Mouse (Mus musculus) liver, postnatal 0 days (tissue): ENCODE data around the gene Gldn. TPM values are rescaled to one million over a fixed set of nuclear protein-coding genes. Genes with fewer than 3 reads are reported as not detected.

Experiments used
- ATAC-seq: fragments of 200-750 bp; cut with Nextera tagmentation; 2 replicates; pipeline ENCODE4 v1.8.0; 2017; ENCODE audit warnings: mild to moderate bottlenecking, moderate library complexity
- DNase-seq: peaks from one replicate; pipeline ENCODE4 v3.0.0-alpha.2; 2016
- H3K27ac ChIP-seq: fragments of 300-500 bp; sonication (generic); 2 replicates; pipeline ENCODE4 v1.5.1; 2014; ENCODE audit warnings: antibody characterized with exemption, moderate library complexity, mild to moderate bottlenecking, low read depth
- H3K27me3 ChIP-seq: fragments of 300-500 bp; sonication (generic); 2 replicates; pipeline ENCODE4 v1.6.1; 2014; ENCODE audit warnings: low read length, control low read depth, mixed read lengths; ENCODE audit not compliant: insufficient read depth
- H3K36me3 ChIP-seq: fragments of 300-500 bp; sonication (generic); replicated peaks from 2 replicates; pipeline ENCODE4 v1.6.1; 2014; ENCODE audit warnings: mild to moderate bottlenecking, control low read depth, low read length, moderate library complexity, mixed read lengths; ENCODE audit not compliant: insufficient read depth
- H3K4me1 ChIP-seq: fragments of 300-500 bp; sonication (generic); 2 replicates; pipeline ENCODE4 v1.6.1; 2014; ENCODE audit warnings: antibody characterized with exemption, mild to moderate bottlenecking, control low read depth; ENCODE audit not compliant: insufficient read depth
- H3K4me2 ChIP-seq: fragments of 300-500 bp; sonication (generic); 2 replicates; pipeline ENCODE4 v1.6.1; 2014; ENCODE audit warnings: low read depth, mild to moderate bottlenecking, low read length, moderate library complexity, mixed read lengths
- H3K4me3 ChIP-seq: fragments of 300-500 bp; sonication (generic); 2 replicates; pipeline ENCODE4 v1.5.1; 2014; ENCODE audit warnings: low read depth, low read length
- H3K9ac ChIP-seq: fragments of 300-500 bp; sonication (generic); replicated peaks from 2 replicates; pipeline ENCODE4 v1.6.1; 2014; ENCODE audit warnings: mild to moderate bottlenecking, moderate library complexity
- H3K9me3 ChIP-seq: fragments of 300-500 bp; sonication (generic); 2 replicates; pipeline ENCODE4 v1.6.1; 2016; ENCODE audit warnings: mild to moderate bottlenecking, control low read depth, low read length, mixed read lengths
- CTCF ChIP-seq: sonication (generic); IDR thresholded peaks from 2 replicates; pipeline ENCODE4 v1.5.1; 2016; ENCODE audit warnings: antibody characterized with exemption, low read depth
- EP300 ChIP-seq: IDR thresholded peaks from 2 replicates; pipeline ENCODE4 v1.6.1; 2016; ENCODE audit warnings: antibody characterized with exemption, low read depth, mild to moderate bottlenecking
- WGBS: fragments of 180-500 bp; shearing (Covaris S2); extraction: QIAGEN DNeasy Blood & Tissue Kit; methylation state at CpG from one replicate; pipeline ENCODE4 v1.1.7; 2014; ENCODE audit not compliant: insufficient replicate concordance; 5-methylcytosine and 5-hydroxymethylcytosine counted together
- polyA plus RNA-seq: library from polyadenylated mRNA; unstranded; fragments of >200 nt; fragmentation: Nextera tagmentation; extraction: Ambion mirVana; gene quantifications from 2 replicates; pipeline ENCODE4 v1.2.1, GENCODE M21; 2015

Gene Gldn
- polyA plus RNA-seq, 1 experiment from 2014 or later = not detected

GRCm38 (mm10) chr9:54275283-54275682, 11.0 kb upstream of the Gldn start:
- Histone ChIP-seq H3K36me3 (no peaks in the 10 kb centered on the region), H3K9me3 (no peaks in the 10 kb centered on the region), H3K4me3 (no peak overlapping the region), H3K27me3 (no peaks in the 10 kb centered on the region), H3K4me1 (no peaks in the 10 kb centered on the region), H3K9ac (no peak overlapping the region), H3K27ac (no peak overlapping the region), H3K4me2 (no peak overlapping the region)
- TF ChIP-seq CTCF (no peak), EP300 (no peak)
- no peak for ATAC-seq
- no peak for DNase-seq
- 75% methylated on average over 4 of the region's 4 CpGs for WGBS

DNA sequence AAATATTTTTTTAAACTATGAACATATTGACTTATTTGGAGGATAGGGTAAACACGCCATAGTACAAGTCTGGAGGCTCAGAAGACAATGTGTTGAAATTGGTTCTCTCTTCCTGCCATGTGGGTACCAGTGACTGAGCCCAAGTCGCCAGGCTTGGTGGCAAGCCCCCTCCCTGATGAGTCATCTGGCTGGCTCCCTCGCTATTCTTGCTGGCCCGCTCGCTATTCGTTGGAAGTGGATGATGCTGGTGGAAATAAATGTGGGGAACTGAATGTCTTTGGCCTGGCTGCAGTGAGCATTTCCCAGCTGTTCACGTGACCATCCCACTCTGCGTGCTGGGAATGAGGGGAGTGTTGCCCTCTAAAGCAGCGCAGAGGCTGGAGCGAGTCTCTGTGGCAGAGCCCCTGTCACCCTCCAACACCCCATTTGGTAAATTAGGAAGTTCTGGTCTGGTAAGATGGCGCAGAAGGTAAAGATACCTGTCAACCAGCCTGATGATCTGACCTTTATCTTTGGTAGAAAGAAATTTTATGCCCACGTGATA, 7.2 kb upstream of the Gldn start:
- TF ChIP-seq EP300 (no peak), CTCF (no peak)
- WGBS = 75% methylated on average over 12 of the region's 12 CpGs
- Histone ChIP-seq H3K36me3 (no peaks in the 10 kb centered on the region), H3K4me2 (no peak overlapping the region), H3K4me1 (no peaks in the 10 kb centered on the region), H3K9ac (no peak overlapping the region), H3K4me3 (no peak overlapping the region), H3K9me3 (no peaks in the 10 kb centered on the region), H3K27me3 (no peaks in the 10 kb centered on the region), H3K27ac (no peak overlapping the region)
- DNase-seq (no peak), ATAC-seq (no peak)

- Histone ChIP-seq H3K9me3 (no peaks in the 10 kb centered on the region), H3K4me3 (no peak overlapping the region), H3K27me3 (peaks cover 21% of the 10 kb centered on the region), H3K4me1 (no peaks in the 10 kb centered on the region), H3K9ac (no peak overlapping the region), H3K36me3 (no peaks in the 10 kb centered on the region), H3K4me2 (no peak overlapping the region), H3K27ac (no peak overlapping the region)
- 57% methylated on average over 5 of the region's 5 CpGs for WGBS
- no peak for TF ChIP-seq EP300
- TF ChIP-seq CTCF = no peak
- DNase-seq (no peak), ATAC-seq (no peak)
These were observed 1.5 kb downstream of the Gldn start for GRCm38 (mm10) chr9:54287804-54288203.

GRCm38 (mm10) chr9:54299389-54299788, 13.1 kb downstream of the Gldn start:
- peak; percentile 82 for ATAC-seq
- no peak overlapping the region for H3K4me3 ChIP-seq
- H3K36me3 ChIP-seq = no peaks in the 10 kb centered on the region
- no peak overlapping the region for H3K9ac ChIP-seq
- no peaks in the 10 kb centered on the region for H3K9me3 ChIP-seq
- TF ChIP-seq CTCF (no peak), EP300 (no peak)
- no peak overlapping the region for H3K27ac ChIP-seq
- no peaks in the 10 kb centered on the region for H3K27me3 ChIP-seq
- WGBS = 55% methylated on average over 3 of the region's 3 CpGs
- no peak overlapping the region for H3K4me2 ChIP-seq
- no peak for DNase-seq
- no peaks in the 10 kb centered on the region for H3K4me1 ChIP-seq

DNA sequence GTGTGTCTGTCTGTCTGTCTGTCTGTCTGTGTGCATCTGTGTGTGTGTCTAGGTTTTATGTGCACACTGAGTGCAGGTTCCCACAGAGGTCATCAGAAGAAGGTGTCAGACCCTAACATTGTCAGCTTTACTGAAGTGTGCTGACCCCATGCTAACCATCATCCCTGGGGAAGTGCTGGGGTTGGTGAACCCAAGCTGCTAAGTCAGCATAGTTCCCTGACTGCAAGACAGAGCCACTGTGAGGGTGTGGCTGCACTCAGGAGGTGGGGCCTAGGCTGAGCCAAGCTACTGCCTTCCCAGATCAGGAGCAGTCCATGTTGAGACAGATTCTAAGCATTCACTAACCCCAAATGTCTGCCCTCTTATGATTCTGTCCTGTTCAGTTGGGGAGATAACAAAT, 13.5 kb downstream of the Gldn start:
- H3K4me3 ChIP-seq = no peak overlapping the region
- no peaks in the 10 kb centered on the region for H3K27me3 ChIP-seq
- TF ChIP-seq CTCF = no peak
- DNase-seq (no peak), ATAC-seq (peak; percentile 78)
- H3K9me3 ChIP-seq = no peaks in the 10 kb centered on the region
- H3K36me3 ChIP-seq = no peaks in the 10 kb centered on the region
- 0 out of 2 replicates have a peak overlapping the region, but pooled peaks have one; percentile 12 for H3K27ac ChIP-seq
- no peaks in the 10 kb centered on the region for H3K4me1 ChIP-seq
- no peak overlapping the region for H3K9ac ChIP-seq
- H3K4me2 ChIP-seq = no peak overlapping the region

GRCm38 (mm10) chr9:54301255-54301654, 15.0 kb downstream of the Gldn start:
- H3K27ac ChIP-seq = no peak overlapping the region
- no peaks in the 10 kb centered on the region for H3K9me3 ChIP-seq
- TF ChIP-seq CTCF = no peak
- no peak for TF ChIP-seq EP300
- no peaks in the 10 kb centered on the region for H3K27me3 ChIP-seq
- H3K4me2 ChIP-seq = no peak overlapping the region
- no peaks in the 10 kb centered on the region for H3K4me1 ChIP-seq
- ATAC-seq (no peak), DNase-seq (no peak)
- no peaks in the 10 kb centered on the region for H3K36me3 ChIP-seq
- 64% methylated on average over 4 of the region's 4 CpGs for WGBS
- H3K9ac ChIP-seq = no peak overlapping the region
- no peak overlapping the region for H3K4me3 ChIP-seq

GRCm38 (mm10) chr9:54308209-54308608, 21.9 kb downstream of the Gldn start:
- ATAC-seq = peak; percentile 91
- Histone ChIP-seq H3K9me3 (no peaks in the 10 kb centered on the region), H3K4me2 (no peak overlapping the region), H3K36me3 (no peaks in the 10 kb centered on the region), H3K27ac (0 out of 2 replicates have a peak overlapping the region, but pooled peaks have one; percentile 34), H3K9ac (no peak overlapping the region), H3K27me3 (no peaks in the 10 kb centered on the region), H3K4me3 (no peak overlapping the region), H3K4me1 (no peaks in the 10 kb centered on the region)
- peak; percentile 25 for DNase-seq
- WGBS = 50% methylated on average over 1 of the region's 1 CpGs
- TF ChIP-seq EP300 (no peak), CTCF (no peak)
